Mouse (Mus musculus) lung, adult 2 months (tissue): ENCODE measurements around the gene Zfp541. TPM values are rescaled to one million over a fixed set of nuclear protein-coding genes. Genes with fewer than 3 reads are reported as not detected.
A peak's percentile ranks its signal among the peaks of the same experiment; 100 is the strongest.

Experiments
- DNase-seq: peaks from one replicate; pipeline ENCODE4 v3.0.0; 2022
- H3K4me1 ChIP-seq: fragments of 200-500 bp; 2 replicates; pipeline ENCODE4 v1.6.1; 2011; ENCODE audit warnings: low read length; ENCODE audit not compliant: control insufficient read depth, insufficient read depth
- H3K4me3 ChIP-seq: fragments of 200-500 bp; replicated peaks from 2 replicates; pipeline ENCODE3; 2011; ENCODE audit warnings: low read depth, mild to moderate bottlenecking, control low read depth, low read length; ENCODE audit errors: extremely low read depth
- CTCF ChIP-seq: fragments of 200-500 bp; IDR thresholded peaks from 2 replicates; pipeline ENCODE4 v1.5.1; 2011; ENCODE audit warnings: mild to moderate bottlenecking, low read length, control low read depth; ENCODE audit not compliant: insufficient read depth
- POLR2A ChIP-seq: fragments of 200-500 bp; IDR thresholded peaks from 2 replicates; pipeline ENCODE4 v1.6.1; 2011; ENCODE audit warnings: low read depth, mild to moderate bottlenecking, control low read depth, low read length, borderline replicate concordance; ENCODE audit errors: extremely low read depth
- WGBS: fragments of 180-500 bp; shearing (Covaris S2); methylation state at CpG from one replicate; pipeline ENCODE4 v1.1.7; 2018; 5-methylcytosine and 5-hydroxymethylcytosine counted together
- polyA plus RNA-seq: library from polyadenylated mRNA; depleted of rRNA; stranded (reverse); fragments of >200 nt; gene quantifications from 2 replicates; pipeline ENCODE4 v1.2.3, GENCODE M21; 2012

Zfp541 gene
- polyA plus RNA-seq, 1 experiment: 0.04 TPM

DNA sequence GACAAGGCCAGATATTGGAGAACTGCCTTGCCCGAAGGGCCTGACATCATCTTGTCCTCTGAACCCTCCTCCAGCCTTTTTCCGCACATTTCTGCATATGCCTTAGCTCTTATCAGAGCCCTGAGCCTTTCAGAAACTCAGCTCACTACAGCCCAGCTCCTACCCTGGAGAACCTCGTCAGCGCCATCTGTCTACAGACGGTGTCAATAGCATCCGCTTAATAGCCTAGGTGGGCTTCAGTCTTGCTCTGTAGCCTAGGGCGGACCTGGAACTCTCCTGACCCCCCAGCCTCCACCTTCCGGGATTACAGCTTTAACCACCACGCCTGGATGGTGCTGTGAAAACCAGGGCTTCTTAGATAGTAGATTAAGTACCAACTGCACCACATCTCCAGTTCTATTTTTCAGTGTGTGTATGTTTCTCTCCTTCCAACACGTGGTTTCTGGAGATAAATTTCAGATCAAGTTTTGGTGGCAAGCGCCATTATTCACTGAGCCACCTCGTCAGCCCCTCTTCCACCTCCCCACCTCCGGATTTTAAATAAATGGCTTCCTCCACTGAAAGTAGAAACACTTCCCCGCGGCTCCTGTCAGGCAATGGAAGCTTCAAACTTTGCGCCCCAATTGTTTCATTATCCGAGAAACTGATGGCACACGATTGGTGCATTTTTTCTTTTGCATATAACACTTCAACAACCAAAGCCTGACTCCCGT lies 9.6 kb upstream of the Zfp541 start:
- DNase-seq: peak; percentile 79
- TF ChIP-seq POLR2A: no peak
- TF ChIP-seq CTCF: peak; percentile 96
- under 1% methylated on average over 19 of the region's 19 CpGs for WGBS
- Histone ChIP-seq H3K4me1 (peaks cover 3% of the 10 kb centered on the region; the same call in 1 of the 2 replicates), H3K4me3 (peak overlapping the region; percentile 77)

DNA sequence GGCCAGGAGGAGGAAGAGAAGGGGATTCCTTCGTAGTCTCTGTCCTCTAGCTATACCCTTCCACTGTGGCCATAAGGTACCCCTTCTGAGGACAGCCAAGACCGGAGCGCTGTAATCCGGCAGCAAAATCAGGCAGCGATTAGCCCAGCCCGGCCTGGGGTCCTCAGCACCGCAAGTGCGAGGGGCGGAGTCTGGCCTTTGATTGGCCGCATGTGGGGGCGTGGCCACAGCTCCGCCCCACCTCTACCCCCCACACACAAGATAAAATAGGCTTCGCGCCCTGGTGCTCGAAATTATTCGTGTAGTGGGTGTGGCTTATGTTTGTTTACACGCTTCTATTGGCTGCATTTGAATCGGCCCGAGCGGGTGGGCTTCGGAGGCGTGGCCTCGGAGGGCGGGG lies 8.9 kb upstream of the Zfp541 start:
- peak; percentile 94 for DNase-seq
- Histone ChIP-seq H3K4me3 (peak overlapping the region; percentile 77), H3K4me1 (peaks cover 3% of the 10 kb centered on the region; the same call in 1 of the 2 replicates)
- WGBS: under 1% methylated on average over 24 of the region's 24 CpGs
- peak; percentile 81; the same call in 1 of the 2 replicates for TF ChIP-seq POLR2A
- no peak for TF ChIP-seq CTCF

DNA sequence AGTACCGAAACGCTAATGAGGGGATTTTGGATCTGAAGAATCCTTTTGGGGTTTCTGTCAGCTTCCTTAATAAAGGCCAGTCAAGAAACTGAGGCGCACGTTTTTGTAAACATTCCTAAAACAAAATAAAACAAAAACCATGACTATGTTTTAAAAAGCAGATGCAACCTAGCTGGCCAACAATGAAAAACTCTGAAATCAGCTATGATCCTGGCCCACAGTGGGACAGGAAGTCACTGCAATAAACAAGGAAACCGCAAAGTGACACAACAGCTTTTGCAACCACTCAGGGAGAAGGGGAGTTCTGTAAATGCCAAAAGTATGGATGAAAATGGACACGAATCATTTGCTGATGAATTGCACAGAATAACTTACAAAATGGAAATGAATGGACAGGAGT lies 8.5 kb upstream of the Zfp541 start:
- DNase-seq: no peak
- peak overlapping the region; percentile 30 for H3K4me3 ChIP-seq
- WGBS: 2% methylated on average over 6 of the region's 6 CpGs
- no peak for TF ChIP-seq POLR2A
- no peak for TF ChIP-seq CTCF
- peaks cover 3% of the 10 kb centered on the region; the same call in 1 of the 2 replicates for H3K4me1 ChIP-seq

DNA sequence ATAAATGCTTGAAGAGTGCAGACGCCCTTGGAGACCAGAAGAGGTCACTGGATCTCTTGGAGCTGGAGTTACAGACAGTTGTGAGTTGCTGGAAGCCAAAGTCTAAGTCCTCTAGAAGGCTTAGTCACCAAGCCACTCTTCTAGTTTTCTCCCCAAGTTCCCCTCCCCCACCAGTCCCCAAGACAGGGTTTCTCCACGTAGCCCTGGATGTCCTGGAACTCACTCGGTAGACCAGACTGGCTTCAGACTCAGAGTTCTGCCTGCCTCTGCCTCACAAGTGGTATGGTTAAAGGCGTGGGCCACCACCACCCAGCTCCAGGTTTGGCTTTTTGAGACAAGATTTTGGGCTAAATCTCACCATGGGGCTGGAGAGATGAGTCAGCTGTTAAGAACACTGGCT lies 6.6 kb upstream of the Zfp541 start:
- peaks cover 3% of the 10 kb centered on the region; the same call in 1 of the 2 replicates for H3K4me1 ChIP-seq
- WGBS: 58% methylated on average over 4 of the region's 4 CpGs

DNA sequence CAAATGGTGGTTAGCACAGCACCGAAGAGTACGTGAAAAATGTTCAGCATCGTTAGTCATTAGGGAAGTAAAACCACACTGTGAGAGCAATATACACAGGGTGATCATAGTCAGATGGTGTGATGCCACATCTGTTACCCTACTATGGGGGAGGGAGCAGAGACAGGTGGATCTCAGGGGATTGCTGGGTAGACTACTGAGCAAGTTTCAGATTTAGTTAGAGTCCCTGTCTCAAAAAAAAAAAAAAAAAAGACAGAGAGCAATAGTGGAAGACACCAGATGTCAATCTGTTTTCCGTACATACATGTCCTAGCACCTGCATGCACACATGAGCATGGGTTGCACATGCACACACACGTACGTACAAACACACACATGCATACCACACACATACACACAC lies 5.9 kb upstream of the Zfp541 start:
- no peak for DNase-seq
- no peak for TF ChIP-seq CTCF
- TF ChIP-seq POLR2A: no peak

More for the DNA sequence above, 6.6 kb upstream of the Zfp541 start:
- H3K4me3 ChIP-seq: no peak overlapping the region
- no peak for TF ChIP-seq POLR2A
- no peak for TF ChIP-seq CTCF
- DNase-seq: no peak

DNA sequence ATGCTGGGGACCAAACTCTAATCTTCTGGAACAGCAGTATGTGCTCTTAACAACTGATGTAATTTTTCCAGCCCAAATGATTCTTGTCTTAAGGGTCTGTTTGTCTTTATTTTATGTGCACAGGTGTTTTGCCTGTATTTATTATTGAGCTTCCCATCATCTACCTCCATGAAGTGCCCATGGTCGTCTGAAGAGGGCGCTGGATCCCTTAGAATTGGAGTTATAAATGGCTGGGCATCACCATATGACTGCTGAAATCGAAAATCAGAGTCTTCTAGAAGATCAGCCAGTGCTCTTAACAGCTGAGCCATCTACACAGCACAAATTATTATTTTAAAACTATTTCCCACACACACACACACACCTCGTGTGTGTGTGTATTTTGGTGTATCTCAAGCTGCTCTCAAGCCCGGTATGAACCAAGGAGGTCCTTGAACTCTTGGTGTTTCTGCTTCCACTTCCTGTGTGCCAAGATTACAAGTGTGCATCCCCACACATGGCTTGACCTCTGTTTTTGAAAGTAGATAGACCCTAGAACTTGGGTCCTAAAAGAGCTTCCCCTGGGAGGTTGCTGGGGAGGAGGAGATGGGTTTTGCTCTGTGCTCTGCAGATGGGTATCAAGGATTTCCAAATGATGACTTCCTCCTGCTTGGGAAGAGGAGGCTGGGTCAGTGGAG lies 5.0 kb upstream of the Zfp541 start:
- Histone ChIP-seq H3K4me3 (no peak overlapping the region), H3K4me1 (0 out of 2 replicates have a peak, but pooled peaks cover 2% of the 10 kb centered on the region)
- DNase-seq: no peak
- 8% methylated on average over 5 of the region's 5 CpGs for WGBS
- no peak for TF ChIP-seq POLR2A
- peak; percentile 27; the same call in 1 of the 2 replicates for TF ChIP-seq CTCF

More for the DNA sequence above, 5.9 kb upstream of the Zfp541 start:
- 83% methylated on average over 6 of the region's 6 CpGs for WGBS
- 0 out of 2 replicates have a peak, but pooled peaks cover 3% of the 10 kb centered on the region for H3K4me1 ChIP-seq
- no peak overlapping the region for H3K4me3 ChIP-seq

DNA sequence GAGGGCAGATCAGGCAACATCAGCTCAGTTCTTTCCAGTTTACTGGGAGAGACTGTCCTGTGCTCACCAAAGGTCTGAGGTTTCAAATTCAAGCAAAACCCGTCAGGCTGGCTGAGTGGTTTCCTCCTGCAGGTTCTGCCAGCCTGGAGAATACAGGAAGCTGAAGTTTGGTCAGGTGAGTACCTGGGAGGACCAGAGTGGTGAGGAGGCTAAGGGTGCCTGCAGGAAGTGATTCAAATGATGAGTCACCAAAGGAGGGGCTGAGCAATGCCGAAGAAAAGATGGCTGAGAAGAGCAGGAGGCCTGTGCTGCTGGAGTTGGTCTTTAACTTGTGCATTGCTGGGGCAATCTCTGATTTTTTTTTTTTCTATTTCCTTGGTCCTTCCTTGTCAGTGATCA lies 4.5 kb upstream of the Zfp541 start:
- Histone ChIP-seq H3K4me1 (no peaks in the 10 kb centered on the region), H3K4me3 (no peak overlapping the region)
- WGBS: 21% methylated on average over 2 of the region's 2 CpGs
- DNase-seq: no peak
- TF ChIP-seq CTCF (no peak), POLR2A (no peak)

DNA sequence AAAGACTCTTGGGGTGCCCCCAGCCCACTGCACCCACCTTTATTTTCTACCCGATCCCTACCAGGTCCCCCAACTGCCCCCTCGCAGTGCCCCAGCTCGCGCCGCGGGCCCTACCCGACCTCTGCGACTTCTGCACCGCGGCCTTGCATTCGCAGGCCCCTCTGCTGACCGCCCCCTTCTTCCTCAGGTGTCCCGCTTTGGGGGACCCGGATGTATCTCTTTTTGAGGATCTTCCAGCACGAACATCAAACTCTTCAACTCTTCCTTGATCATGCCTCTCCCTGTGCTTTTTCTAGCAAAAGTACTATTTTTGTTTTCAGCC lies 446 bp downstream of the Zfp541 start:
- H3K4me3 ChIP-seq: no peak overlapping the region
- no peak for DNase-seq
- no peaks in the 10 kb centered on the region for H3K4me1 ChIP-seq
- 72% methylated on average over 15 of the region's 15 CpGs for WGBS
- TF ChIP-seq POLR2A (no peak), CTCF (no peak)

DNA sequence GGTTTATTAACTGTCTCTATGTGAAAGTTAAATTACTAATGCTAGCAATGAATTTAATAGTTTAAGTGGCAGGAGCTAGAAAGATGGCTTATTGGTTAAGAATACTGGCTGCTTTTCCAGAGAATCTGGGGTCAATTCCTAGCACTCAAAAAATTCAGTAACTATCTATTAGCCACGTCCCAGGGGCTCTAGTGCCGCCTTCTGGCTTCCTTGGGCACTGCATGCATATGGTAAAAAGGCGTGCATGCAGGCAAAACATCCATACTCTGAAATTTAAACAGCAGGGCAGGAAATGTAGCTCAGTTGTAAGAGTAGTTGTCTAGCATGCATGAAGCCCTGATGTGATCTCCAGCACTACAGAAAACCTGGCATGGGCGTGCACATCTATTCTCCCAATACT lies 1.9 kb downstream of the Zfp541 start:
- Histone ChIP-seq H3K4me3 (no peak overlapping the region), H3K4me1 (no peaks in the 10 kb centered on the region)
- TF ChIP-seq POLR2A: no peak
- TF ChIP-seq CTCF: peak; percentile 36; the same call in 1 of the 2 replicates
- WGBS: 39% methylated on average over 4 of the region's 4 CpGs
- no peak for DNase-seq

DNA sequence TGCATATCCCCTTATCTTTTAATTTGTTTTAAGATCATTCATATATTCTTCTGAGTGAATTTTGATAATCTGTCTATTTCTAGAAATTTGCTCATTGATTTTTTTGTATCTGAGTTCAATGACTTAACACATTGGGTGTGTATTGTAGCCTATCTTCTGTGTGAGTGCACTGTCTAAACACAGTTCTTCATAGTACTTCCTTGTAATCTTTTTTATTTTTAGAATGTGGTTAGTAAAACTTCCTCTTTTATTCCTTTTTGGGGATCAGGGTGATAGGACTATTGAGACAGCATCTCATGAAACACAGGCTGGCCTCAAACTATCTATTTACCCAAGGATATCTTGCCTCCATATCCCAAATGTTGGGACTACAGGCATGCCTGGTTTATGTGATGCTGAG lies 9.2 kb downstream of the Zfp541 start:
- DNase-seq: no peak
- H3K4me3 ChIP-seq: no peak overlapping the region
- TF ChIP-seq CTCF: no peak
- TF ChIP-seq POLR2A: no peak

More for the DNA sequence above, 9.2 kb downstream of the Zfp541 start:
- no peaks in the 10 kb centered on the region for H3K4me1 ChIP-seq
